Mouse (Mus musculus) hindbrain, embryonic 15.5 days (tissue): ENCODE data around the gene H2al1c. TPM values are rescaled to one million over a fixed set of nuclear protein-coding genes. Genes with fewer than 3 reads are reported as not detected.
"Not testable (repeated sequence)": the region's sequence is repeated elsewhere in the genome, so short reads cannot be mapped to it uniquely, and the experiment has no call there.

Experiments
- ATAC-seq: fragments of 200-750 bp; cut with Nextera tagmentation; 2 replicates; pipeline ENCODE4 v1.8.0; 2017; ENCODE audit warnings: low read depth, moderate number of reproducible peaks, moderate TSS enrichment; ENCODE audit not compliant: low FRiP score
- H3K27ac ChIP-seq: fragments of 300-500 bp; sonication (generic); replicated peaks from 2 replicates; pipeline ENCODE4 v1.5.1; 2015; ENCODE audit warnings: mild to moderate bottlenecking, inconsistent platforms
- H3K27me3 ChIP-seq: fragments of 300-500 bp; sonication (generic); 2 replicates; pipeline ENCODE4 v1.6.1; 2015; ENCODE audit warnings: control low read depth, inconsistent platforms
- H3K36me3 ChIP-seq: fragments of 300-500 bp; sonication (generic); 2 replicates; pipeline ENCODE4 v1.6.1; 2015; ENCODE audit warnings: control low read depth, inconsistent platforms
- H3K4me1 ChIP-seq: fragments of 300-500 bp; sonication (generic); replicated peaks from 2 replicates; pipeline ENCODE4 v1.6.1; 2015; ENCODE audit warnings: control low read depth, inconsistent platforms
- H3K4me2 ChIP-seq: fragments of 300-500 bp; sonication (generic); 2 replicates; pipeline ENCODE4 v1.6.1; 2015; ENCODE audit warnings: moderate library complexity, mild to moderate bottlenecking, inconsistent platforms
- H3K4me3 ChIP-seq: fragments of 300-500 bp; sonication (generic); 2 replicates; pipeline ENCODE4 v1.5.1; 2015; ENCODE audit warnings: mild to moderate bottlenecking, inconsistent platforms
- H3K9ac ChIP-seq: fragments of 300-500 bp; sonication (generic); 2 replicates; pipeline ENCODE4 v1.6.1; 2015; ENCODE audit warnings: inconsistent platforms
- H3K9me3 ChIP-seq: fragments of 300-500 bp; sonication (generic); 2 replicates; pipeline ENCODE4 v1.6.1; 2016; ENCODE audit warnings: control low read depth, inconsistent platforms
- WGBS: fragments of 180-500 bp; shearing (Covaris S2); methylation state at CpG from one replicate; pipeline ENCODE4 v1.1.7; 2015; 5-methylcytosine and 5-hydroxymethylcytosine counted together
- polyA plus RNA-seq: library from polyadenylated mRNA; unstranded; fragments of >200 nt; fragmentation: Nextera tagmentation; extraction: Ambion mirVana; gene quantifications from 2 replicates; pipeline ENCODE4 v1.2.1, GENCODE M21; 2015

The H2al1c gene
- not detected in 2 replicates for polyA plus RNA-seq

DNA sequence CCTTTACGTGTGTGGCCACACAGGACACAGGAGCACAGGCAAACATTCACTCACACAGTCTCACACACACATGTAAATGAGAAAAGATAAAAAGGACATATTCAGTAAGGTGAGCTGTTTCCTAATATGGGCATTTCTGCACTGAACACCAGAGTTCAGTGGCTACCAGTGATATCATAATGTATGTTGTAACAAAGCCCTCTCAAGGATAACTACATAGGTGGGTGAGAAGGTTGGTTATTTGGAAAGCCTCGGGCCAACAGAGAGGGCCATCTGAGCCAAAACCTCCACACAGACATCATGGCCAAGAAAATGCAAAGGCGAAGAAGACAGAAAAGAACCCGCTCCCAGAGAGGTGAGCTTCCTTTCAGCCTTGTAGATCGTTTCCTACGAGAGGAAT is at the start of gene H2al1c:
H2al1c (plus strand) TSS at position 301 of the 400 bp plus-strand sequence.
- WGBS: 96% methylated on average over 2 of the region's 6 CpGs

GRCm38 (mm10) chrX:11264918-11265317 is 40.5 kb upstream of the H2al1c start:
- Histone ChIP-seq H3K4me2 (no peak overlapping the region), H3K27me3 (peaks cover 3% of the 10 kb centered on the region; the same call in 1 of the 2 replicates), H3K4me3 (no peak overlapping the region), H3K9ac (no peak overlapping the region), H3K4me1 (no peaks in the 10 kb centered on the region), H3K36me3 (no peaks in the 10 kb centered on the region), H3K9me3 (no peaks in the 10 kb centered on the region), H3K27ac (no peak overlapping the region)
- ATAC-seq: no peak
- WGBS: 80% methylated on average over 8 of the region's 8 CpGs

More for the DNA sequence above, at the start of gene H2al1c:
- H3K27ac ChIP-seq, H3K4me3 ChIP-seq, H3K36me3 ChIP-seq, H3K9me3 ChIP-seq, H3K4me2 ChIP-seq, H3K9ac ChIP-seq, H3K27me3 ChIP-seq, ATAC-seq, H3K4me1 ChIP-seq: not testable (repeated sequence)

DNA sequence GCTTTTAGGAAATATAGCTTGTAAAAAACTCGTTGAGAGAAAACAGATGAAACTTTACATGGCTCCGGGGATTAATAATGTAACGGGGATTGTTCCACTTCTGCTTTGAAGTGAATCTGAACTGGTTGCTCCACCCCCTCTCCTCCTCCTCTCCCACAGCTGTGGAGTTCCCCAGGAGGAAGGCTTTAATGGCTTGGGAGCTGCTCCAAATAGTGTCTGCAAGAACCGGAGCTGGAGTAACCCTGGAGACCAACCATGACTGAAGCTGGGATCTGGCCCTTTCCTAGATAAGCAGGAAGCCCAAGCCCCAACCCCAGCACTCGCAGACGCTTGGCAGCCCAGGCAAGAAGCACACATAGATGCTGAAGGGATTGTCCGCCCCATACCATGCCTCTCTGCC is 37.7 kb upstream of the H2al1c start:
- Histone ChIP-seq H3K36me3 (no peaks in the 10 kb centered on the region), H3K4me3 (no peak overlapping the region), H3K9ac (no peak overlapping the region), H3K4me2 (no peak overlapping the region), H3K9me3 (no peaks in the 10 kb centered on the region), H3K27me3 (peaks cover 3% of the 10 kb centered on the region; the same call in 1 of the 2 replicates), H3K27ac (no peak overlapping the region), H3K4me1 (no peaks in the 10 kb centered on the region)
- WGBS: 69% methylated on average over 7 of the region's 7 CpGs
- ATAC-seq: no peak

GRCm38 (mm10) chrX:11269074-11269473 is 36.4 kb upstream of the H2al1c start:
- Histone ChIP-seq H3K9me3 (no peaks in the 10 kb centered on the region), H3K27me3 (peaks cover 3% of the 10 kb centered on the region; the same call in 1 of the 2 replicates), H3K36me3 (no peaks in the 10 kb centered on the region), H3K4me2 (no peak overlapping the region), H3K27ac (no peak overlapping the region), H3K9ac (no peak overlapping the region), H3K4me1 (no peaks in the 10 kb centered on the region), H3K4me3 (no peak overlapping the region)
- peak; percentile 73 for ATAC-seq
- WGBS: 66% methylated on average over 3 of the region's 3 CpGs

- H3K9me3 ChIP-seq: no peaks in the 10 kb centered on the region
- H3K9ac ChIP-seq: no peak overlapping the region
- WGBS: 80% methylated on average over 3 of the region's 3 CpGs
- no peak for ATAC-seq
- H3K36me3 ChIP-seq: no peaks in the 10 kb centered on the region
- no peaks in the 10 kb centered on the region for H3K27me3 ChIP-seq
- no peak overlapping the region for H3K4me3 ChIP-seq
- no peaks in the 10 kb centered on the region for H3K4me1 ChIP-seq
- H3K4me2 ChIP-seq: no peak overlapping the region
- no peak overlapping the region for H3K27ac ChIP-seq
Observed at GRCm38 (mm10) chrX:11273190-11273589, 32.3 kb upstream of the H2al1c start.

DNA sequence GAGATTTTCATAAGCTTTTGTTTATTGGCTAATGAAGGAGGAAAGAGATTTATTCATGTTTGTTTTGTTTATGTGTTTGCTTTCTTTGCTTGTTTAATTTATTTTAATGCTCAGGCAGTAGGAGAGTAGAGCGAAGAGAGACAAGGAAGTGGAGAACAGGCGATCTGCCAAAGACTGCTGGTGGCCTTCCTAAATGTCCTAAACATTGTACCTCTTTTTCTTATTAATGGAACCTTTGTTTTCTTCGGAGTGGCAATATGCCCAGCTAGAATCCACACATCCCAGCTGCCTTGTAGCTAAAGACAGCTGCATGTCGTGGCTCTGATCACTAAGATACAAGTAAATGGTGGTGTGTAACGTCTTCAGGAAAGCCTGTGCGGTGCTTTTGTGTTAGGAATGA is 28.4 kb upstream of the H2al1c start:
- no peak overlapping the region for H3K4me2 ChIP-seq
- H3K4me3 ChIP-seq: no peak overlapping the region
- H3K27me3 ChIP-seq: no peaks in the 10 kb centered on the region
- no peak overlapping the region for H3K27ac ChIP-seq
- 65% methylated on average over 6 of the region's 6 CpGs for WGBS
- H3K4me1 ChIP-seq: no peaks in the 10 kb centered on the region
- H3K9me3 ChIP-seq: no peaks in the 10 kb centered on the region
- no peaks in the 10 kb centered on the region for H3K36me3 ChIP-seq
- no peak for ATAC-seq
- no peak overlapping the region for H3K9ac ChIP-seq

DNA sequence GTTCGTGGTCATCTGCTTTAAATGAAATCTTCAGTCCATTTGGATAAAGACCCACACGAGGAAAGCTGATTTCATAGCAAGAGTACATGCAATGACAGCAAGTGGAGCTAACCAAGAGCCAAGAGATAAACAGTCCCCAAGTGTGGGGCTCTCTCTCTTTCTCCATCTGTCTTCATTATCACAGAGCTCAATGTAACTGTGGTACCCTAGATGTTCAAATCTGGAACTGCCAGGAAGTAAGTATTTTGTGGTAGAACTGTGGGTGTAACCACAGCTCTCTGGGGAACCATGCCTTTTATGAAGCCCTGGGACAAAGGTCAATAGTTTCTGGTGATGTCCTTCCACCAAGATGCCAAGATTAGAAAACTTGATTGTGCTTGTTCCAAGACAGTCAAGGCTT is 24.7 kb upstream of the H2al1c start:
- WGBS: 77% methylated on average over 2 of the region's 2 CpGs
- H3K4me1 ChIP-seq: no peaks in the 10 kb centered on the region
- ATAC-seq: no peak
- H3K27ac ChIP-seq: no peak overlapping the region
- H3K9ac ChIP-seq: no peak overlapping the region
- no peaks in the 10 kb centered on the region for H3K27me3 ChIP-seq
- H3K4me2 ChIP-seq: no peak overlapping the region
- no peaks in the 10 kb centered on the region for H3K36me3 ChIP-seq
- H3K9me3 ChIP-seq: no peaks in the 10 kb centered on the region
- no peak overlapping the region for H3K4me3 ChIP-seq

DNA sequence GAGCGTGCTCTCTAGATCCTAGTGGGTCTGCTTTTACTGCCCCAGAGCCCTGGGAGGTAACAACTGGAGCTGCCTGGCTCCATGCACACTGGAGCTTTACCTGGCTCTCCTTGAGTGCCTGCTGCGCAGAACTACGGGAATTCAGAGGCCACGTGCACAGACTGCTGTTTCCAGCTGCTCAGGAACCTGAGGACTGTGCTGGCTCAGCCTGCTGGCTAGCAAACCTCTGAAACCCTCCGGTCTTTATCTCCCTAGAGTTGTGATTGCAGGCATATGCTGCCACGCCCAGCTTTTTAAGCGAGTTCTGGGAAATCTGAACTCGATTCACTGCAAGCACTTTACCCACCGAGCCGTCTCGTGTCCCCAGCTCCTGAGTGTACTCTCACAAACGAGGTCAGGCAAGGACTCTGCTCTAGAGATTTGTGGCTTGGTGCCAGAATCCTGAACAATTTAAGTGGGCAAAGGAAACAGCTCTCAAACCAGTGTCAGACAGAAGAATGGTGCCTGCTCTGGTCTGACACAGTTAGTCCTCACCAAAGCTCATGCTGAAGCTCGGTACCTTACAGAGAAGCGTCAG is 17.1 kb upstream of the H2al1c start:
- H3K36me3 ChIP-seq: no peaks in the 10 kb centered on the region
- no peak for ATAC-seq

GRCm38 (mm10) chrX:11289244-11289643 is 16.2 kb upstream of the H2al1c start:
- Histone ChIP-seq H3K9me3 (no peaks in the 10 kb centered on the region), H3K27ac (no peak overlapping the region), H3K4me1 (no peaks in the 10 kb centered on the region), H3K9ac (no peak overlapping the region), H3K27me3 (no peaks in the 10 kb centered on the region), H3K4me3 (no peak overlapping the region), H3K4me2 (no peak overlapping the region), H3K36me3 (no peaks in the 10 kb centered on the region)
- WGBS: 49% methylated on average over 4 of the region's 4 CpGs
- no peak for ATAC-seq

More for the DNA sequence above, 17.1 kb upstream of the H2al1c start:
- H3K9me3 ChIP-seq: no peaks in the 10 kb centered on the region
- H3K27me3 ChIP-seq: no peaks in the 10 kb centered on the region
- no peaks in the 10 kb centered on the region for H3K4me1 ChIP-seq
- no peak overlapping the region for H3K27ac ChIP-seq
- H3K4me2 ChIP-seq: no peak overlapping the region
- H3K9ac ChIP-seq: no peak overlapping the region
- no peak overlapping the region for H3K4me3 ChIP-seq
- 77% methylated on average over 14 of the region's 14 CpGs for WGBS

GRCm38 (mm10) chrX:11298957-11299356 is 6.5 kb upstream of the H2al1c start, which contains the start of gene H2al1a:
TSS of gene H2al1a (plus strand) at chrX:11299257.
- not testable (repeated sequence) for H3K4me3 ChIP-seq, H3K9ac ChIP-seq, H3K27me3 ChIP-seq, H3K9me3 ChIP-seq, H3K27ac ChIP-seq, H3K4me1 ChIP-seq, H3K36me3 ChIP-seq, H3K4me2 ChIP-seq, ATAC-seq
- no CpG with 5 or more reads among the region's 3 CpGs for WGBS

- WGBS: 92% methylated on average over 1 of the region's 3 CpGs
- not testable (repeated sequence) for ATAC-seq
Observed at GRCm38 (mm10) chrX:11302132-11302531, 3.3 kb upstream of the H2al1c start, which contains the start of gene H2al1b. TSS of gene H2al1b (plus strand) at chrX:11302432.

DNA sequence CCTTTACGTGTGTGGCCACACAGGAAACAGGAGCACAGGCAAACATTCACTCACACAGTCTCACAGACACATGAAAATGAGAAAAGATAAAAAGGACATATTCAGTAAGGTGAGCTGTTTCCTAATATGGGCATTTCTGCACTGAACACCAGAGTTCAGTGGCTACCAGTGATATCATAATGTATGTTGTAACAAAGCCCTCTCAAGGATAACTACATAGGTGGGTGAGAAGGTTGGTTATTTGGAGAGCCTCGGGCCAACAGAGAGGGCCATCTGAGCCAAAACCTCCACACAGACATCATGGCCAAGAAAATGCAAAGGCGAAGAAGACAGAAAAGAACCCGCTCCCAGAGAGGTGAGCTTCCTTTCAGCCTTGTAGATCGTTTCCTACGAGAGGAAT is 3.1 kb downstream of the H2al1c start, which contains the start of gene H2al1d:
H2al1d (plus strand) TSS at position 301 of the 400 bp plus-strand sequence.
- H3K9ac ChIP-seq, H3K9me3 ChIP-seq, H3K4me2 ChIP-seq, H3K4me3 ChIP-seq, ATAC-seq, H3K27me3 ChIP-seq, H3K36me3 ChIP-seq, H3K4me1 ChIP-seq, H3K27ac ChIP-seq: not testable (repeated sequence)
- WGBS: no CpG with 5 or more reads among the region's 6 CpGs

More at GRCm38 (mm10) chrX:11302132-11302531, 3.3 kb upstream of the H2al1c start, which contains the start of gene H2al1b:
- H3K4me2 ChIP-seq, H3K27ac ChIP-seq, H3K9ac ChIP-seq, H3K4me1 ChIP-seq, H3K36me3 ChIP-seq, H3K4me3 ChIP-seq, H3K9me3 ChIP-seq, H3K27me3 ChIP-seq: not testable (repeated sequence)

GRCm38 (mm10) chrX:11311634-11312033 is 6.2 kb downstream of the H2al1c start, which contains the start of gene H2al1e:
TSS of gene H2al1e (plus strand) at chrX:11311934.
- not testable (repeated sequence) for H3K27ac ChIP-seq, H3K9me3 ChIP-seq, H3K9ac ChIP-seq, ATAC-seq, H3K4me3 ChIP-seq, H3K36me3 ChIP-seq, H3K4me1 ChIP-seq, H3K4me2 ChIP-seq, H3K27me3 ChIP-seq
- WGBS: no CpG with 5 or more reads among the region's 3 CpGs
